Mouse (Mus musculus): ENCODE measurements around the gene Prim2.

DNA sequence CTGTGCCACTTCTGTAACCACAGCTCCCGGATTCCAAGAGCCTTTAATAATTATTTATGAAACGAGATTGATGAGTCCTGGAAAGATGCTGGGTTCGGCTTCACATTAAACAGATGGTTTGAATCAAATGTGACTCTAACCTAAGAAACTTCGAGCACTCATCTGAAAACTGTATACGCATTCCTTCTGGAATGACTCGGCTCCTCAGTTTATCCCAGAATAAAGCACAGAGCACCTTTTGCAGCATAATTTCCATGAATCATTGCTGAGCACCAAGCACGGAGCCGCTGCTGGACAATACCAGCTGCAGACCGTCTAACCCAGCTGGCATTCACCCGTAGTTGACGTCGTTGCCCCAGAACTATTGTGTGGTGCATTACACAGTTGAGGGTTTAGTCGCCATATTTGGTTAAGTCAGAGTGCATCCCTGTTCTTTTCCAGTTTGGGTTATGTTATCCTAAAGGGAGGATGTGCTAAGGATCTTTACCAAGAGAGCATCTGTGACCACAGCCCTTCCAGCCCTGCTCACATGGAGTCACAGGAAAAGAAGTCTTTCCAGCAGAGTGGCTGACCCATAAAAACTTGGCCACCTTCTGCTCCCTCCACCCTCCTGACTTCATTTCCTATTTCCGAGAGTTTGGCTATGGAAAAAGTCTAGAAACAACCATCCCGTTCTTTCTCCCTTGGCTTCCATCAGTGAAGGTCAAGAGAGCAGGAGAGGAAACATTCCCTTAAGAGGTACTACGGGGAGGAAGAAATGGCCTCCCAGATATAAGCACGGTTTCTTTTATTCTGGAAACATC is 3.8 kb upstream of the Prim2 start:
- TF ChIP-seq CTCF (IDR thresholded peaks at IDR 0.05; ENCODE audit: low read depth, low read length) (no peak), POLR2A (IDR thresholded peaks at IDR 0.05; ENCODE audit: insufficient read depth, low read length) (no peak), EP300 (IDR thresholded peaks at IDR 0.05; ENCODE audit: insufficient read depth, low read depth, low read length) (no peak)

All from ES-Bruce4 (cell line).